Mouse (Mus musculus) cerebellum, adult 11 months (tissue): ENCODE measurements around the gene Olfr1512.
"Not testable (repeated sequence)": the region's sequence is repeated elsewhere in the genome, so short reads cannot be mapped to it uniquely, and the experiment has no call there.

Experiments
- DNase-seq: peaks from one replicate; pipeline ENCODE4 v3.0.0; 2022

The Olfr1512 gene

GRCm38 (mm10) chr14:52379068-52379467 is at the start of gene Olfr1512:
Gene Olfr1512 (minus strand): TSS chr14:52379168.
- no peak for DNase-seq

DNA sequence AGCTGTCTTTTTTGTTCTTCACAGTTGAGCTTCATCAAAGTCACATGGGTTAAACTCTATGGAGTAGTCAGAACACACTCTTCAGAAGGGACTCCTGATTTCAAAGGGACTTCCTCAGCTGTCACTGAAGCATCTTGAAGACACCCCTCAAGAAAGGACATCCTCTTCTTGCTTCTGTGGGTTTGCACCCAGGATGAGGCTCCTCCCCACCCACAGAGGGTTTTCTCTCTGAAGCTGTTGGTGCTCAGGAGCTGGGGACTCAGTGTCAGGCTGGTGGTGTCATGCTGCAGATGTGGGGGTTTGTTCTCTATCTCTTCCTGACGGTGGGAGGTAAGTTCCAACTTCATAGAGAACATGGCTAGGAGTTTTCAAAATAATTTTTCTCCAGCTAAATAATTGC is 48.7 kb upstream of the Olfr1512 start:
- DNase-seq: no peak

DNA sequence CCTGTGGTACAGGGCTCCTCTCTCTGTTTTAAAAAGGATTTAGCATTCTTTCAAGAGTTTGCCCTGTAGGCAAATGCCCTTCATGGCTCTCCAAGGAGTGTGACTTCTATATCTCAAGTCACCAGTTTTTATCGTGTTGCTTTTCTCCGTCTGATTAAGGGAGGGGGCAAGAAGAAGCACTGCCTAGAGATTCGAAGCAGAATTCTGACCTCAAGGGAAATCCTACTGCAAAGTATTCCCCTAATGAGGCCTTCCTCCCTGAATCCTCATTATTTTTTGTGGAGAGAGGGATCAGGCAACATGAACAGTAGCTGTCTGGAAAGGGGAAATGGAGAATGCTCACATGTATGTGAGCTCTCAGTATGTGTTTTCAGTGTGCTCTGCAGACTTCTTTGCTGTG is 35.3 kb upstream of the Olfr1512 start, which contains the start of gene Olfr1510:
Gene Olfr1510 (minus strand): TSS at position 101 of the 400 bp plus-strand sequence.
- DNase-seq: no peak

DNA sequence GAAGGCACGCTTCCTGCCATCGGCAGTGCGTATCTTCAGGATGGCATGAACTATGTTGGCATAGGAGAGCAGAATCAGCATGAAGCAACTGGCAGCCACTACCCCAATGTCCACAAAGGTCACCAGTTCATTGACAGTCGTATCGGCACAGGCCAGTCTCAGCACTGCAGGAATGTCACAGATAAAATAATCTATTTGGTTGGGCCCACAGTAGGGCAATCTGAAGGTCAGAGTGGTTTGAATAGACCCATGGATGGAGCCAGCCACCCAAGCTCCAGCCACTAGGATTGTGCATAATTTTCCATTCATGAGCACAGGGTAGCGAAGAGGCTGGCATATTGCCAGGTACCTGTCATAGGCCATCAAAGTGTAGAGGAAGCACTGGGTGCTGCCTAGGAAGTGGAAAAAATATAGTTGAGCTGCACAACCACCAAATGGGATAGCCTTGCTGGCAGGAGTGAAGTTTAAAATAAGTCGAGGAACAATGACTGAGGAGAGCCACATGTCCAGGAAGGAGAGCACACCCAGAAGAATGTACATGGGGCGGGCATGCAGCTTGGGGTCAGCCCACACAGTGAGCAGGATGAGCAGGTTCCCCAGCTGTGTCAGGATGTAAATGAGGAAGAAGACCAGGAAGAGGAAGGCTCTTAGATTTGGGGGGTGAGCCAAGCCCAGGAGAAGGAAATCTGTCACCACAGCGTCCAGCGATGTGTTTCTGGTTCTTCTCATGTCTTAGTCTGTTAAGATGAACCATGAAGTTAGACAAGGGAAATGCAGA is 31.4 kb upstream of the Olfr1512 start:
- DNase-seq: not testable (repeated sequence)

- DNase-seq: no peak
These were observed 18.3 kb upstream of the Olfr1512 start, which contains the start of gene Olfr1511 for GRCm38 (mm10) chr14:52397279-52397678. Gene Olfr1511 (minus strand): TSS chr14:52397379.

DNA sequence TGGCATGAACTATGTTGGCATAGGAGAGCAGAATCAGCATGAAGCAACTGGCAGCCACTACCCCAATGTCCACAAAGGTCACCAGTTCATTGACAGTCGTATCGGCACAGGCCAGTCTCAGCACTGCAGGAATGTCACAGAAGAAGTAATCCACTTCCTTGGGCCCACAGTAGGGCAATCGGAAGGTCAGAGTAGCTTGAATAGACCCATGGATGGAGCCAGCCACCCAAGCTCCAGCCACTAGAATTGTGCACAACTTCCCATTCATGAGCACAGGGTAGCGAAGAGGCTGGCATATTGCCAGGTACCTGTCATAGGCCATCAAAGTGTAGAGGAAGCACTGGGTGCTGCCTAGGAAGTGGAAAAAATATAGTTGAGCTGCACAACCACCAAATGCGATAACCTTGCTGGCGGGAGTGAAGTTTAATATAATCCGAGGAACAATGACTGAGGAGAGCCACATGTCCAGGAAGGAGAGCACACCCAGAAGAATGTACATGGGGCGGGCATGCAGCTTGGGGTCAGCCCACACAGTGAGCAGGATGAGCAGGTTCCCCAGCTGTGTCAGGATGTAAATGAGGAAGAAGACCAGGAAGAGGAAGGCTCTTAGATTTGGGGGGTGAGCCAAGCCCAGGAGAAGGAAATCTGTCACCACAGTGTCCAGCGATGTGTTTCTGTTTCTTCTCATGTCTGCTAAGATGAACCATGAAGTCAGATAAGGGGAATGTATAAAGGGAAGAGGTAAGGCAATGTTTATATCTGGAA is 11.3 kb upstream of the Olfr1512 start:
- not testable (repeated sequence) for DNase-seq

- DNase-seq: no peak
These were observed 10.2 kb downstream of the Olfr1512 start for GRCm38 (mm10) chr14:52368741-52369140.

- no peak for DNase-seq
These were observed 22.7 kb downstream of the Olfr1512 start, which contains the start of gene Olfr1513 for GRCm38 (mm10) chr14:52356308-52356707. Gene Olfr1513 (minus strand): TSS chr14:52356408.

DNA sequence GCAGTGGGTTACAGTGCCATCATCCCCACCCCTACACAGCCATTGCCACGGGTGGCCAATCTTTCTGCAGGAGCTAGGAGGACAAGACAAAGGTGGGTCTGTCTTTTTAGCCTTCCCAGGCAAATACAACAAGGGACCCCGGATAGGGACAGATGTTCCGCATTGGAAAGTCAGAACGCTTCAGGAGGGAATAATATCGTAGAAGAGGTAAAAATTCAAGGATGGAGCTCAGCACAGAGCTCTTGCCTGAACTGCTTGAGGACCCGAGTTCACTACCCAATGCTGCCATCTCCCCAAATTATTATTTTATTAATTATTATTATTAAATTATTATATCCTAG is 39.5 kb downstream of the Olfr1512 start:
- no peak for DNase-seq

- DNase-seq: peak; percentile 58
These were observed 40.0 kb downstream of the Olfr1512 start for GRCm38 (mm10) chr14:52338751-52339511.

DNA sequence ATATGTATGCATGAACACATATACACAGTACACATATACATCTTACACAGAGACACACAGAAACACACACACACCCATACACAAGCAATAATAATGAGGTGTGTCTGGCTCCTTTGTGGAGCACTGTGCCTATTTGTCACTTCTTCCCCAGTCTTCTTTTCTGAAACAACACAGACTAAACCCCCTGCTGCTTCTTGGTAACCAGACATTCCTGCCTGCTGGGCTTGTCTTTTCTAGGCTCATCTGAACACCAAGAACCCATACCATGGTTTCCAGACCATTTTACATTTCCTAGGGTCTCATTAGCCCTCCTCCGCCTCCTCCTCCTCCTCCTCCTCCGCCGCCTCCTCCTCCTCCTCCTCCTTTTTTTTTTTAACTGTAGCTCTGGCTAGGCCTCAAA is 46.8 kb downstream of the Olfr1512 start:
- DNase-seq: no peak

- no peak for DNase-seq
These were observed 47.8 kb downstream of the Olfr1512 start for GRCm38 (mm10) chr14:52331069-52331750.

- no peak for DNase-seq
These were observed 50.8 kb downstream of the Olfr1512 start, which contains the start of gene Sall2 for GRCm38 (mm10) chr14:52327910-52328812. Gene Sall2 (minus strand): TSS chr14:52328762.

GRCm38 (mm10) chr14:52327375-52327901 is 51.5 kb downstream of the Olfr1512 start:
- DNase-seq: no peak

DNA sequence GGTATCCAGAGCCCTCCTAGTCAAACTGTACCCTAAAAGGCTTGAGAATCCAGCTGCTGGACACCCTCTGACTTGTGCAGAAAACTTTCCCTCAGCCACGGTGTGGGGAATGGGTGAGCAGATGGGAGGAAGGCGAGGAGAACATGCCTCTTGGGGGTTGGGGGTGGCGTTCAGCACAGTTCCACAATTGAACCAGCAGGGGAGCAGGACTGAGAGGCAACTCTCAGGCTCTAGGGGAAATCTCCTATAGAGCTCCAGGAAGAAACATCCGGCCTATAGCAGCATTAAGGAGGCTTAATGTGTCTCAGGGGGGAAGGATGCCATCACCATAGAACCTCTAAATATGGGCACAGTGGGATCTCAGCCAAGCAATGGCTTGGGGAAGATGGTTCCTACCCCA is 53.1 kb downstream of the Olfr1512 start:
- DNase-seq: no peak
